Mouse (Mus musculus) heart, postnatal 36 days (tissue): ENCODE results near the gene Pcna. TPM values are rescaled to one million over a fixed set of nuclear protein-coding genes. Genes with fewer than 3 reads are reported as not detected.
"Not testable (repeated sequence)": the region's sequence is repeated elsewhere in the genome, so short reads cannot be mapped to it uniquely, and the experiment has no call there.

Experiments used
- DNase-seq, 2 experiments: peaks; one replicate each; pipeline ENCODE4 v3.0.0; 2021 to 2022
- intact Hi-C: fragments of 180-260 bp; cut with DNase I; formaldehyde crosslinking; loops from one replicate; pipeline ENCODE4 v1.15.1; 2025
- total RNA-seq, 2 experiments: library from RNA; stranded (reverse); gene quantifications; 2 replicates each; pipeline ENCODE4 v1.2.3; 2021

Pcna gene
- 10 to 100 TPM; 35.1 to 43.6 TPM for total RNA-seq

- peak; percentile 94 to 96 for DNase-seq
- intact Hi-C loops = no loop called here
Measured at GRCm38 (mm10) chr2:132252542-132253528, at the start of gene Pcna. Gene Pcna (minus strand): TSS chr2:132253314.

GRCm38 (mm10) chr2:132301436-132301835 lies 48.3 kb upstream of the Pcna start:
- DNase-seq = no peak
- intact Hi-C loops = no loop called here

DNA sequence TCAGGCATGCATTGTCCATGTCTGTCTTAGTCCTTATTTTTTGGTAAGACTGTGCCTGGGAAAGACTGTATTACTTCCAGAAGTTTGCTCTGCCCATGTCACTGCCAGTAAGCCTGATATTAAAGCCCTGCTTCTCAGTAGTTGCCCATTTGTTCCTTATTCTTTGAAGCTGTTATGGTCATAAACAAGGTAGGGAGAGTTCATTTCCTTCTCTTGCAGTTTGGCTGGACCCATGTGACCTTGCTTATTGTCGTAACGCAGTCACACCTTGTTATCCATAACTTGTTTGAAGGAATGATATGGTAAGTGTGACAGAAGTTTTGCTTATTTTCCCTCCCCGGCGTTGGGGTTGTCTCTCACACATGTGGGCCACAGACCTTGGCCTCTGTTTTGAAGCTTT lies 45.1 kb upstream of the Pcna start:
- no peak for DNase-seq
- intact Hi-C loops = loop anchor here (10.0 kb wide), 1 partner anchor 417 kb away; no protein-coding TSS in a partner anchor

- intact Hi-C loops = loop anchor here (10.0 kb wide), 1 partner anchor 421 kb away; no protein-coding TSS in a partner anchor
- DNase-seq = no peak
Measured at GRCm38 (mm10) chr2:132293694-132294450, 40.8 kb upstream of the Pcna start.

DNA sequence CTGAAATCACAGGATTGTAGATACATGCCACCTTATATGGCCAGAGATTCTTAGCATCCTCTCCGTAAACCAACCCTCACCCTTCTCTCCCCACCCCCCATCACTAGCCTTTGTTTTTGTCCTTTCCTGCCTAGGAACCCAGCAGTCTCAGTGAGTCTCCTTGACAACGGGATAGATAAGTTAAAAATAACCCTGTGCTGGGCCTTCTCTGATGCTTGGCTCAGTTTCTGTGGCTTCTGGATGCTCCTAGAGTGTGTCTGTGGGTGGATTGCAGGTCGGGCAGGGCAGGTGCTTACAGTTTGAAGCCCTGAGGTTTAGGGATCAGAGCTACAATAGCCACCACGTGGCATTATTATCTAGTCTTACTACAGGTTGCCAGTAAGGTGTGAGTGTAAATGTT lies 39.0 kb upstream of the Pcna start:
- DNase-seq = peak; percentile 26 to 46
- intact Hi-C loops = loop anchor here (10.0 kb wide), 1 partner anchor 423 kb away; no protein-coding TSS in a partner anchor

GRCm38 (mm10) chr2:132291265-132291664 lies 38.2 kb upstream of the Pcna start:
- DNase-seq = peak; percentile 23 to 39

DNA sequence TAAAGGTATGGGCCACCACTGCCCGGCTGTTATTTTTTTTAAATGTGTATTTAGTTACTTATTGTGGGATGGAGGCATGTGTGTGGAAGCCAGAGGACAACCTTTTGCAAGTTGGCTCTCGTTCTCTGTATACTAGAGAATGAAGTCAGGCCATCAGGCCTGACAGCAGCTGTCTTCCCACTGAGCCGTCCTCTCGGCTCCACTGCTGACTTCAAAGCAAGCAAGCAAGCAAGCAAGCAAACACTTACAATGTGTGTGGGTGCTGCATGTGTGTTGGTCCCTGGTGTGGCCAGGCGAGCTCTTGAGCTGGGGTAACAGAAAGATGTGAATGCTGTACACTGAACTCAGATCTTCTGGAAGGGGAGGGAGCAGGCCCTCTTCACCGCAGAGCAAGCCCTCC lies 37.7 kb upstream of the Pcna start:
- intact Hi-C loops = loop anchor here (10.0 kb wide), 1 partner anchor 424 kb away; no protein-coding TSS in a partner anchor
- DNase-seq = no peak

More at GRCm38 (mm10) chr2:132291265-132291664, 38.2 kb upstream of the Pcna start:
- intact Hi-C loops = loop anchor here (10.0 kb wide), 1 partner anchor 424 kb away; no protein-coding TSS in a partner anchor

- intact Hi-C loops = loop anchor here (10.0 kb wide), 1 partner anchor 286 kb away; no protein-coding TSS in a partner anchor
- not testable (repeated sequence) for DNase-seq
Measured at GRCm38 (mm10) chr2:132289213-132289612, 36.1 kb upstream of the Pcna start.

- intact Hi-C loops = loop anchor here (10.0 kb wide), 1 partner anchor 288 kb away; no protein-coding TSS in a partner anchor
- DNase-seq = peak; percentile 32 to 52
Measured at GRCm38 (mm10) chr2:132286376-132287076, 33.4 kb upstream of the Pcna start.

GRCm38 (mm10) chr2:132285722-132286121 lies 32.6 kb upstream of the Pcna start:
- intact Hi-C loops = loop anchor here (2.0 to 10.0 kb wide), 2 partner anchors 15 to 289 kb away; no protein-coding TSS in a partner anchor

DNA sequence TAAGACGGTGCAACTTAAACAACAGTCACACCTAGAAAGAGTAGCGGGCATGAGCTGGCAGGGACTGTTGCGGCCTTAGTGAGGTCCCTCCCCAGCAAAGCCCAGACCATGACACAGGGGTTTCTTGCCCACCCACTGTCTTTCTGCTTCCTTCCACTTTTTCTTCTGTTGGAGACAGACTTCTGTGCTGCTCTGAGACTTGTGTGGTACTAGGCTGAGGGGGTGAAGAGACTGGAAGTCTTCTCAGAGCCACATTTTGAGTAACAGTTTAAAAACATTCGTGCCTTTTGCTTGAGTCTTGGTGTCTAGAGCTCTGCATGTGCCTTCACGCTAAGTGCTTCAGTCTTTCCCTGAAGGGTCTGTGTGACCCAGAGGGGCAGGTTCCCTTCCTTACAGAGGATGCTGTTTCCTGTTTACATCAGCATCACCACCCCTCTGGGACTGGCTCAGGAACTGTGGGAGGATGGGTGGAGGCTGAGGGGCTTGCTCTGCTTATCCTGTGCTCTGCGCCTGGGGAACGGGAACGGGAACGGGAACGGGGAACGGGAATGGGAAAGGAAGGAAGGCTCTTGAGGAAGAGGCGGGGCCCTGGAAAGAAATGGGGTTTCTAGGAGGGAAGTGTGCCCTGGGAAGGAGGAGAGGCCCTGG lies 31.5 kb upstream of the Pcna start:
- intact Hi-C loops = loop anchor here (2.0 to 10.0 kb wide), 2 partner anchors 14 to 290 kb away; no protein-coding TSS in a partner anchor
- DNase-seq = peak; percentile 62 to 64

More at GRCm38 (mm10) chr2:132285722-132286121, 32.6 kb upstream of the Pcna start:
- DNase-seq = not testable (repeated sequence)

GRCm38 (mm10) chr2:132283236-132284070 lies 30.3 kb upstream of the Pcna start:
- DNase-seq = no peak
- intact Hi-C loops = loop anchor here (2.0 to 10.0 kb wide), 2 partner anchors 13 to 291 kb away; no protein-coding TSS in a partner anchor

GRCm38 (mm10) chr2:132282453-132283174 lies 29.5 kb upstream of the Pcna start:
- peak in 1 of 2 experiments; percentile 28 for DNase-seq
- intact Hi-C loops = loop anchor here (10.0 kb wide), 1 partner anchor 292 kb away; no protein-coding TSS in a partner anchor

DNA sequence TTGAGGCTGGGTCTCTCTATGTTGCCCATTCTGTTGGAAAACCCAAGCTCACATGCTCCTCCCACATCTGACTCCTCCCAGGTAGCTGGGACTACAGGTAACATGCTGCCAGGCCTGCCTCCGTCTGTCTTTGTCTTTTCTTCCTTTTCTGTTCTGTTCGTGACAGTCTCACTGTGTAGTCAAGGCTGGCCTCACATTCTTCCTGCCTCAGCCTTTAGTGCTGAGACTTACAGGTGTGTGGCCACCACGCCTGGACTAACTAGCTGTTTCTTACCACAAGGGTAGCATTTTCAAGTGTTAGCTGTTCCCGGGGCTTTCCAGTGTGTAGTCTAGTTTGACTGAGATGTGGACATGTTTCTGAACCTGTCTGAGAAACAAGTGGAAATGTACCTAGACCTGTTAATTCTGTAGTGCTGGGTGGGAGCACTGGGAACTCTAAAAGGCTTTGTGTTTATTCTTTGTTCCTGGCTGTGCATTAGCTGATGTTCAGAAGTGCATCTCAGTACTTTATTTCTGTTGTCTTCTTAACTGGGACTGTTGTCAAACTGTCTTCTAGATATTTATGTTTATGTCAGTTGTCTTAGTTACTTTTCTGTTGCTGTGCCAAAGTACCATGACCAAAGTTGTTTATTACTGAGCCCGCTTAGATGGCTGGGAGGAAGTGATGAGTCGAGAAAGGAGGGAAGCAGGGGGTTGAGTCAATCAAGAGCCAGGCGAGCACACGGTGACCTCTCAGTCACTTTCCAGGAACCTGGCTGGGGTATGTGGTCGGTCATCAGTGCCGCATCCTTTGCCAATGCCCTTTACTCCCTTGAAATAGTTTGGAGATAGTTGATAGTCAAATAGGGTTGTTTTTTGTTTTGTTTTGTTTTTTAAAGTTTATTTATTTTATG lies 28.7 kb upstream of the Pcna start:
- no peak for DNase-seq
- intact Hi-C loops = loop anchor here (10.0 kb wide), 1 partner anchor 293 kb away; no protein-coding TSS in a partner anchor

DNA sequence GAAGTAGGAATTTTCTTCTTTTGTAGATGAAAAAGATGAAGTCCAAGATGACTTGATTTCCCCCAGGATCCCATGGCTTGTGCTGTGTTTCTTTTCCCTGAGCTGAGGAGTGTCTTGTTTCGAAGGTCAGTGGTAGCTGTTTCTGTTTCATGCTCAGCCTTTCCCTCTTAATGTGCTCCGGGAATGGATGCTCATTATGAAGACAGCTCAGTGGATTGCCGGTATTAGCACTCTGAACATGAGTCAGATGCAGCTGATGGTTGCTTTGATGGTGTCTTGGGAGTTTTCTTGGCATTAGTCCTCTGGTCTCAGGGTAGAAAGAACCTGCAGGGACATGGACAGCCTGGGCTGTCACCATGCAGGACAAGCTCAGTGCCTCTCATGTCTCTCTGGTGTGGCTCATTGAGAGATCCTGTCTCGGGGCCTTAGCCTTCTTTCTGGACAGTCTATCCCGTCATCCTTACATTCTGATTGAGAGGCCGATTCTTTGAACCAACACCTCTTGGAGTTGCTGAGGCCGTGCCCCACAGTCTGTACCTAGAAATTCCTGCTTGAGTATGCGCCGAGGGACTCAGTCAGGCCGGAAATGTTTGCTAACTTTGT lies 27.5 kb upstream of the Pcna start:
- intact Hi-C loops = loop anchor here (10.0 kb wide), 1 partner anchor 294 kb away; no protein-coding TSS in a partner anchor
- DNase-seq = no peak

GRCm38 (mm10) chr2:132279978-132280377 lies 26.9 kb upstream of the Pcna start:
- DNase-seq = no peak
- intact Hi-C loops = loop anchor here (2.0 to 10.0 kb wide), 2 partner anchors 15 to 295 kb away; no protein-coding TSS in a partner anchor
